Mouse (Mus musculus) C2C12 (cell line): ENCODE measurements around the gene Abr.

Experiments
- CEBPB ChIP-seq: IDR thresholded peaks from one replicate; pipeline ENCODE4 v1.6.1; 2011; ENCODE audit warnings: low read depth, mild to moderate bottlenecking, control low read depth, moderate library complexity
- CTCF ChIP-seq: IDR thresholded peaks from one replicate; pipeline ENCODE4 v1.5.1; 2011; ENCODE audit not compliant: control insufficient read depth, insufficient read depth, insufficient read length
- MAX ChIP-seq: IDR thresholded peaks from one replicate; pipeline ENCODE4 v1.6.1; 2011; ENCODE audit warnings: mild to moderate bottlenecking, control low read depth
- MYOD1 ChIP-seq: IDR thresholded peaks from one replicate; pipeline ENCODE4 v1.6.1; 2011; ENCODE audit warnings: low read depth; ENCODE audit not compliant: control insufficient read depth, insufficient read length
- MYOG ChIP-seq: IDR thresholded peaks from one replicate; pipeline ENCODE4 v1.6.1; 2011; ENCODE audit not compliant: control insufficient read depth, insufficient read length; ENCODE audit errors: extremely low read depth
- USF1 ChIP-seq: IDR thresholded peaks from one replicate; pipeline ENCODE4 v1.6.1; 2011; ENCODE audit warnings: low read depth, mild to moderate bottlenecking, control low read depth, moderate library complexity

DNA sequence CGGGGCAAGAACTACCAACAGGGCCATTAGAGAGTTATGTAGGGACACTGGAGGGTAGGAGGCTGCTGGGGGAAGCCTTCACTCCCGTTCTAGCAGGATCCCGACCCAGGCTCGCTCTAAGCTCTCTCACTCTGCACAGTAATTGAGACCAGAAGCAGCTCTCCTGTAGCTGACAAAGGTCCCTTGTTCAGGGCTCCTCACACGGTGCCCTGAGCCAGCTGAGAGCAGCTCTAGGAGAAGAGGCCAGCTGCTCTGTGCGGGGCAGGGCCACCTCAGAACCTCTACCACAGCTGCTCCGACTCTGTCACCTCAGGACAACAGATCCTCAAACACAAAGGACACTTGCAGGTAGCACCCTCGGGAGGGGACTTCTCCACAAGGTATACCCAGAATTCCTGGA lies 176.7 kb downstream of the Abr start:
- TF ChIP-seq CTCF: no peak
- TF ChIP-seq USF1: no peak
- no peak for TF ChIP-seq MYOG
- TF ChIP-seq MYOD1: no peak
- TF ChIP-seq CEBPB: no peak
- TF ChIP-seq MAX: no peak
